Mouse (Mus musculus) E14TG2a.4 (cell line): ENCODE measurements around the gene Myo5a.

Source experiments
- CTCF ChIP-seq: conservative IDR thresholded peaks from 2 replicates; pipeline ENCODE4 v1.5.1; 2014; ENCODE audit warnings: low read length
- NANOG ChIP-seq: IDR thresholded peaks from 2 replicates; pipeline ENCODE4 v1.6.1; 2014; ENCODE audit warnings: borderline replicate concordance, low read length, mixed read lengths
- POU5F1 ChIP-seq: IDR thresholded peaks from 2 replicates; pipeline ENCODE4 v1.6.1; 2014; ENCODE audit warnings: low read length, borderline replicate concordance

GRCm38 (mm10) chr9:75098937-75099336 lies 28.1 kb downstream of the Myo5a start:
- no peak for TF ChIP-seq CTCF
- no peak for TF ChIP-seq POU5F1
- no peak for TF ChIP-seq NANOG
